Mouse (Mus musculus) MEL (cell line): Measurements from ENCODE around the gene Osgep.

ENCODE experiments used
- EP300 ChIP-seq, 2 experiments: IDR thresholded peaks; 2 replicates each; pipeline ENCODE4 v1.6.1; 2011; ENCODE audit warnings: improper control_type of control experiment in 2 of 2, low read length in 2 of 2, low read depth in 1 of 2, mild to moderate bottlenecking in 1 of 2
- ETS1 ChIP-seq: IDR thresholded peaks from 2 replicates; pipeline ENCODE4 v1.6.1; 2012; ENCODE audit warnings: low read depth, mild to moderate bottlenecking, inconsistent platforms, low read length, improper control_type of control experiment, moderate library complexity
- GATA1 ChIP-seq: IDR thresholded peaks from 2 replicates; pipeline ENCODE4 v1.6.1; 2011; ENCODE audit warnings: low read depth, low read length, improper control_type of control experiment
- MAFK ChIP-seq: IDR thresholded peaks from 2 replicates; pipeline ENCODE4 v1.6.1; 2011; ENCODE audit warnings: low read depth, mild to moderate bottlenecking, low read length, improper control_type of control experiment, borderline replicate concordance
- POLR2A ChIP-seq, 2 experiments: IDR thresholded peaks; 2 replicates each; pipeline ENCODE4 v1.6.1; 2011 to 2012; ENCODE audit warnings: low read length in 2 of 2, mild to moderate bottlenecking in 2 of 2, control low read depth in 1 of 2, improper control_type of control experiment in 1 of 2, low read depth in 1 of 2, moderate library complexity in 1 of 2; ENCODE audit not compliant: control insufficient read depth in 1 of 2, insufficient read depth in 1 of 2, poor library complexity in 1 of 2
- RAD21 ChIP-seq: IDR thresholded peaks from 2 replicates; pipeline ENCODE4 v1.6.1; 2011; ENCODE audit warnings: mild to moderate bottlenecking, low read depth, low read length, improper control_type of control experiment
- UBTF ChIP-seq: IDR thresholded peaks from 2 replicates; pipeline ENCODE4 v1.6.1; 2012; ENCODE audit warnings: low read depth, mild to moderate bottlenecking, inconsistent platforms, low read length, improper control_type of control experiment, moderate library complexity, borderline replicate concordance; ENCODE audit not compliant: insufficient read depth
- USF1 ChIP-seq: IDR thresholded peaks from 2 replicates; pipeline ENCODE4 v1.6.1; 2014; ENCODE audit warnings: low read depth, mild to moderate bottlenecking, inconsistent platforms, low read length, improper control_type of control experiment, moderate library complexity
- ZNF384 ChIP-seq: IDR thresholded peaks from 2 replicates; pipeline ENCODE4 v1.6.1; 2012; ENCODE audit warnings: low read depth, mild to moderate bottlenecking, inconsistent platforms, low read length, improper control_type of control experiment

GRCm38 (mm10) chr14:50895985-50896746, 28.5 kb downstream of the Osgep start:
- no peak for TF ChIP-seq ETS1
- no peak for TF ChIP-seq UBTF
- TF ChIP-seq POLR2A (IDR thresholded peaks at IDR 0.05; ENCODE audit: control insufficient read depth in 1 of 2, insufficient read depth in 1 of 2, low read depth in 1 of 2, low read length in 2 of 2, poor library complexity in 1 of 2), result no peak
- no peak for TF ChIP-seq ZNF384
- TF ChIP-seq EP300 (IDR thresholded peaks at IDR 0.05; ENCODE audit: low read depth in 1 of 2, low read length in 2 of 2), result no peak
- no peak for TF ChIP-seq USF1
- no peak for TF ChIP-seq RAD21
- no peak for TF ChIP-seq MAFK
- TF ChIP-seq GATA1, result no peak
